Mouse (Mus musculus) thymus, postnatal 14 days (tissue): ENCODE data around the gene Rai14.

Experiments used
- DNase-seq: peaks from one replicate; pipeline ENCODE4 v3.0.0; 2021

The Rai14 gene

GRCm38 (mm10) chr15:10643819-10644218 is 70.6 kb downstream of the Rai14 start:
- DNase-seq, result no peak

DNA sequence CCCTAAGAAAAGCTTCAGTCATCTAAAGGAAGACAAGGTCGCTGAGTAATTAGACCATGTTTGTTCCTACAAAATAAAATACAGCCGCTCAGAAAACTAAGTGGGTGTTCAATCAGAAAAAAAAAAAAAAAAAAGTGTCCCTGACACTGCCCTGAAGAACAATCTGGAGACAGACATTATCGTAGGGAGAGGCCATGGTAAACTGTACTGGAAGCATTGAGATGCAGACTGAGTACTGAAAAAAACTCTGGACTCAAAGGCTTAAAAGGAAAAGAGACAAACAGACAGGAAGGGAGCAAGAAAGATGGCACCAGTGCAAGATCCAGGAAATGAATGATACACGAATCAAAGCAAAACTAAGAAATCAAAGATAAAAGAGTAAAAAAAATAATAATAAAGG is 71.2 kb downstream of the Rai14 start:
- DNase-seq, result no peak

- DNase-seq, result no peak
Measured at GRCm38 (mm10) chr15:10642419-10642818, 72.0 kb downstream of the Rai14 start.

DNA sequence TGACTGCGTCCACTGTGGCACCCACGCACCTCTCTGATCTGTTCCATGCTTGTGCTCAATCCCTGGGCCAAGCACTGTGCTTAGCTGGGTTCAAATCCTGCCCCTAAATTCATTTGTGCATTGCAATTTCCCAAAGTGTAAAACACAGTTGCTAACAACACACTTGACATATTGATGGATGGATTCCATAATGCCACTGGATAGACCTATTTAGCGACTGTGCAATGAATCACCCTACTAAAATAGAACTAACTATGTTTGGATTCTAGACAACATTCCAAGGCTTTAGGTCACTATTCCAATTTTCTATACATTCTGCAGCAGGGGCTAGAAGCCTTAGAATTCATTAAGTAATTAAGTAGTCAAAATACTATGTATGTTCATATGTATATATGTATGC is 73.7 kb downstream of the Rai14 start:
- no peak for DNase-seq

- DNase-seq, result no peak
Measured at GRCm38 (mm10) chr15:10637251-10637793, 77.1 kb downstream of the Rai14 start.

DNA sequence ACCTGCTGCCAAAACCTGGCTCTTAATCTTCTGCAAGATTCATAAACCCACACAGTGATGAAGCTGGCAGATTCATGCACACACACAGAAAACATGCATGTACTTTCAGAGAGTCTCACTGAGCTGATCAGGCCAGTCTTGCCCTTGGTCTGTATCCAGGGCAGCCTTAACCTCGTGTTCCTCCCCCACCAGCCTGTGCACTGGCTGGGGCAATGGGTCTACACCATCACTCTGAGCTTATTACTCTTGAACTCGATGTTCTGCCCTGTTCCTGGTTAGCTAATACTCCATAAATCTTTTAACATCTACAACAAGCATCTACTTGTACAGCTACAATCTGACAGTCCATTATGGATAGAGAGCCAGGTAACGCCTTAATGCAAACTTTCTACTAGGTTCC is 77.6 kb downstream of the Rai14 start:
- DNase-seq, result no peak

DNA sequence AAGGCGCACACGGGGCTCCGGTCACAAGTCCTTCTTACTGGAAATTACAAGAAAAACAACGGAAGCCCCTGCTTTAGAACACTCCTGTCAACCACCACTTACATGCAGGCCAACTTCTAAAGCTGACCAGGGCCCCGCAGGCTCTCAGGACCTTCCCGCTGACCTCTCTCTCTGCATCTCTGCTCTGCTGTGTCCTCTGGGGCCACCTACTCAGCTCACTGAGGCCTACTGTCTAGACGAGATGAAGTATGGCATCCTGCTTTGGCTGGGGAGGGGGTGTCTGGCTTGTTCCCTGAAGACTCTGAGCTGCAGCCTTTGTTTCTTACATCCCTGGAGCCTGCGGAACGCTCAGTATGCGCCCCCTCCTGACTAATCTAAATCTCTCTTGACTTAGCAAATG is 79.3 kb downstream of the Rai14 start:
- DNase-seq, result no peak

DNA sequence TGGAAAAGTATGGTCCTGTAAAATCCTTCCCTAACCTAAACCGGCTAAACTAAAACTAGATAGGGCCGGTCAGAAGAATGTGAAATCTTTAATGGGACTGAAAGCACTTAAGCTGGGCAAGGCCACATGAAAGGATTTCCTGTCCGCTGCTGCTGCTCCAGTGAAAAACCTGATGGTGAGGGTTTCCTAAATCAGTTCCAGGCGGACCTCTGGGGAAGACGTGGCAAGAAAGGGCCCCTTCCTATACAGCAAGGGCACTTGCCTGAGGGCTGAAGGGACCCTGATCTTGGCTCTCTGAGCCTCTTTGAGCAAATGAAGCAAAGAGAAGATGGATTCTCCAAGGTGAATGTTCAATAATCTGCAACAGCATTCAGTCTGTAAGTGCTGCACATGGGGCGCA is 80.2 kb downstream of the Rai14 start:
- DNase-seq, result no peak

DNA sequence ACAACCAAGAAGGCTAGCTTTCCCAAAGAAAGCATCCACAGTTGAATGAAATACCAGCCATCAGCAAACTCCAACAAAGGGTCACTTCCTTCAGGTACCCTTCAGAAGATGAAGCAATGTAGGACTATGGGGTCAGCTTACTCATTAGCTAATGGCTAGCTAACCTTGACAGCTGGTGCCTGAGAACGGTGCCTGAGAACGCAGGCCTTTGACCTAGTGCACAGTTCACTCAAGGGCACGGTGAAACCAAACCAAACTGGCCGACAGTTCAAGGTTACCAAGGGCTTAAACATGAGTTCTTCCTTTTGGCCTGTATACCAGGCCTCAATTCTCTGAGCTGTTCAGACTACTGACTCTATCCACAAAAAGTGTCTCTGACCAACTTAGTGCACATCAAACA is 81.0 kb downstream of the Rai14 start:
- DNase-seq, result no peak

DNA sequence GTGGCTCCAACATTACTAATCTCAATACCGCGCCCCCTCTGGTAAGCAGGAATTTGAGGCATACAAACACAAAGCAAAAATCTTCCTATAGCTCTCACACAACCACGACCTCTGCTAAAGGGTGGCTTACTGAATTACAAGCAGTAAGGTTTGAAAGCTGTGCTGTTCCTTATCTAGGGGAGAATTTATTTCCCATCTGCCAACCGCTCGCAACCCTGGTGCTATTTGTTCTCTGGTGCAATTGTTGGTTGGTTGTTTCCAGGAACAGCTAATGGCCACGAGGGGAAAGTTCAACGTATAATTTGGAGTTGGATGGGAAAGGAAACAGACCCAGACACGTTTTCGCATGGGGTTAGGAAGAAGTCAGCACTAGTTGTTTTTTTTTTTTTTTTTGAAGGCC is 81.8 kb downstream of the Rai14 start:
- no peak for DNase-seq

- no peak for DNase-seq
Measured at GRCm38 (mm10) chr15:10632060-10632459, 82.4 kb downstream of the Rai14 start.

- no peak for DNase-seq
Measured at GRCm38 (mm10) chr15:10631541-10631940, 82.9 kb downstream of the Rai14 start.

DNA sequence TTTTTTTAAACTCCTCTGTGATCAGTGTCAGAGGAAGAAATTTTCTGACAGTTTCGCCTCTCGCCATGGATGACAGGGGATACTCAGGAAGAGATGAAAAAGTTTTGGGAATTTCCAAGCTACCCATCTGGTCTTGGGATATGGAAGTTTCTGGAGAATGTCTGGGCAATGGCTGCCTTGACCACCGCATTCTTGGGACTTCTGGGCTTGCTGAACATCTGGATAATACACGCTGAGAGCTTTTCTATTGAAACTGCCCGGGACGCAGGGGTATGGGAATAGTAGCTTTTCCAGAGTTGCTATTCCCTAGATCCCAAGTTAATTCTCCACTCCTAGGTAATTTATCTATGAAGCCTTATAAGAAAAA is 85.5 kb downstream of the Rai14 start:
- no peak for DNase-seq

DNA sequence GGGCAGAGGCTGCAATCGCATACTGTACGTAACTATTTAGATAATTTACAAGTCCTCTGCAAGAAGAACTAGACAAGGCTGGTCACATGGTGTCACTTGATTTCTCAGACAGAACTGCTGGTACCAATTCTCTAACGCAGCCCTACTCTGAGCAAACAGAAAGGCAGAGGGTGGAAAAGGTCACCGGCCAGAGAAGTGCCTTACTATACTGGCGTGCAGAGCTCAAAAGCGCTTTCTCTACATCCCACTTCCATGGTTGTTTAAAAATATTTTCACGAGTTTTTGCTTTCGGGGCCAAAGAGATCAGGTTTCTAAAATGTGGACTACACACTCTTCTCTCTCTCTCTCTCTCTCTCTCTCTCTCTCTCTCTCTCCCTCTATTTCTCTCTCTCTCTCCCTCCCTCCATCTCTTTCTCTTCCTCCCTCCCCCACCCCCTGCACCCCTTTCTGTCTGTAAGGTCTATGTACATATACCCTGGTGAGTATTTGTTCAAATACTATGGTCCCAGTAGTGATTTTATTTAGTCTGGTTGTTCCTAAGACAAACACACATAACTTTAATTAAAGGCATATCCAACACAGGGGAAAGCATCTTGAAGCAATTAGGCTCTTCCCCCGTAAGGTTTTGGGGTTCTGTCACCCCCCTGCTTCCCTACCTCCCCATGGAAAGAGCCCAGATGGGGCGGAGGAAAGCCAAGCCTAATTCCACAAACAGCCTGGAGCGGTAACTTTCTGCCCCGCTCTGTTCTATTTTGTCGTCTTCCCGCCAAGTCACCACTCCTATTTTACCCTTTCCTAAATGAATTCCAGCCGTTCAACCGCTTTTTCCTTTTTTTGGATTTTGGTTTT is 86.1 kb downstream of the Rai14 start:
- DNase-seq, result no peak

DNA sequence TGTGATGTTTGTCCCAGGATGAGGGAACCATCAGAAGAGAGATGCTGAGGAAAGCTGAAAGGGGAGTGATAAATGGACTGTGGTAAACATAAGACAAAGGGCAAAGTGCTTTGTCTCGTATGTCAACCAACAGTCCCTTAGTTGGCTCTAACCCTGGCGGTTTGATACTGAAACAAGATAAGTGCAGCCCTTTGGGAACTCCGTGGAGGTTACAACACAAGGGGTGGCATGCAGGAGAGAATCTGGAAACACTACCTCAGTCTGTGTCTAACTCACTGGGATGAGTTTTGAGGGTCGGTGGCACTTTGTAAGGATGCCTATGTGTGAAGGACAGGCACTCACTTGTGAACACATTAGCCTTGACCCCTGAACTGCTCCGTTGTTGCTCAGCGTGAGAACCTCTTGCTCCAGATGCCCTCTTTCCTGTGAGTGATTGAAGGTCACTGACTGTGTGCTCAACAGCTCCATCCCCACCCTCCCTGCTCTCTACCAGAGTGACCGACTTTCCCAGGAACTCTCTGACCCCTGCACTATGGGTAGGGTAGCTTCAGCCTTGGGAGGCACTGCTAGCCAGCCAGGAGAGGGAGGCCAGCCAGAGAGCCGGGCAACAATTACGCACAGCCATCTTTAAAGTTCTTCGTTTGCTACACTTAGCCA is 90.7 kb downstream of the Rai14 start:
- DNase-seq, result no peak

DNA sequence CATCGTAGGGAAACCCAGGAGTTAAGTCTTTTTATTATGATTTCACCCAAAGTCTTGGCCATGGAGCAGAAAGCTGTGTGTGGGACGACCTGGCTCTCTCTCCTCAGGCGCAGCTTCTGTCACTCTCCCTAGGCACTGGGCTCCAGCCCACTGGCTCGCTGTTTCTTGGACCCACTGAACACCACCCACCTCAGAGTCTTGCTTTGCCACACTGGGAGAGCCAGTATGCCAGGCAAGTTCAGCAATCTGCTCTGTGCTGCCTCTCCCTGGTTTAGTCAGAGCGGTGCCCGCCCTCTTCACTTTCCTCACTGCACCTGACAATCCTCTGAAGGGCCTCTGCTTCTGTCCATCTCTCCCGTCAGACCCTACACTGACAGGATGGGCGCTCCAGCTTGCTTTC is 93.2 kb downstream of the Rai14 start:
- DNase-seq, result no peak

DNA sequence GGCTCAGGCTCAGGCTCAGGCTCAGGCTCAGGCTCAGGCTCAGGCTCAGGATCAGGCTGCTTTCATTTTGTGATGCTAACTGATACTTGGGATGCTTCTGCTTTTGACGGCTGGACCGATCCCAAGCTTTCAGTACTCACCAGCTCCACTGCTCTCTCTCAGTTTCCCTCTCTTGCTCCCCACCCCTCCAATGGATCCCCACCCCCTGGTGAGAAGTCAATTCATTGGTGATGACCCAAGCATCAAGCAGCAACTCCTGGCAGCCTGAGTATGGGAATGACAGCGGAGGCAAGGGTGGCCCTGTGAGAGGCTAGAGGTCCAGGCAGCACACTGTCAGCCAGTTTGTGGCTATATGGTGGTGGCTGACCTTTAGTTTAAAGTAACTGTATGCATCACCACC is 94.7 kb downstream of the Rai14 start:
- DNase-seq, result no peak

GRCm38 (mm10) chr15:10618276-10618675 is 96.1 kb downstream of the Rai14 start:
- DNase-seq, result no peak

- DNase-seq, result no peak
Measured at GRCm38 (mm10) chr15:10616001-10616400, 98.4 kb downstream of the Rai14 start.

- DNase-seq, result no peak
Measured at GRCm38 (mm10) chr15:10611040-10611439, 103.4 kb downstream of the Rai14 start.

GRCm38 (mm10) chr15:10609107-10609506 is 105.3 kb downstream of the Rai14 start:
- no peak for DNase-seq

GRCm38 (mm10) chr15:10608508-10609098 is 105.8 kb downstream of the Rai14 start:
- no peak for DNase-seq

- DNase-seq, result no peak
Measured at GRCm38 (mm10) chr15:10599413-10599812, 115.0 kb downstream of the Rai14 start.
